Mouse (Mus musculus): ENCODE results near the gene Aph1b. TPM values are rescaled to one million over a fixed set of nuclear protein-coding genes. Genes with fewer than 3 reads are reported as not detected.

The Aph1b gene
- total and polyA plus RNA-seq, 3 experiments = 0.68 to 0.93 (median 0.91) TPM

DNA sequence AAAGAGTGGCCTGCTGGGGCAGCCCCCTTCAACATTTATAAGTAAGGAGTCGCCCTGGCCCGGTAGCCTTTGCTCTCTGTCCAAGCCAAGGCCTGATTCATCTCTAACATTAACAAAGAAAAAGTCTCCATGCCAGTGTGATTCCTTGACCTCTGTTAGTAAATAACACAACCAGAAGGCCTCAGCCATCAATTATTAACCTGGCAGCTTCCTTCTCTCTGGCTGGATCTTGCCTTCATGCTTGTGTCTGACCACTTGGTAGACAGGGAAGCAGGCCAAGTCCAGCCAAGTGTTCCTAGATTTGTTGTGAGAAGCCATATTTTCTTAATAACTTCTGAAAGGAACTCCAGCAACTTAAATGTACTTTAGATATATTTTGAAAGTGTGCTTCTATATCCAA lies 58.7 kb downstream of the Aph1b start:
- TF ChIP-seq MAX (IDR thresholded peaks at IDR 0.05; ENCODE audit: low read length) (no peak), MXI1 (IDR thresholded peaks at IDR 0.05; ENCODE audit: low read depth, low read length) (no peak)
- Histone ChIP-seq H3K4me3 (replicated peaks in 1 of 3; ENCODE audit: low read depth in 2 of 3, low read length in 2 of 3, poor library complexity in 1 of 3) (no peak overlapping the region), H3K27ac (ENCODE audit: insufficient read depth, low read depth) (no peak overlapping the region), H3K9ac (ENCODE audit: insufficient read depth, low read depth) (no peak overlapping the region), H3K36me3 (replicated peaks in 1 of 2; ENCODE audit: control insufficient read depth in 1 of 2, insufficient read depth in 1 of 2, low read length in 1 of 2) (peaks cover 0 to 67% of the 10 kb centered on the region in 2 experiments), H3K4me2 (ENCODE audit: insufficient read depth, low read depth, poor library complexity, severe bottlenecking) (no peak overlapping the region), H3K27me3 (replicated peaks) (no peaks in the 10 kb centered on the region), H3K9me3 (replicated peaks; ENCODE audit: low read length) (no peaks in the 10 kb centered on the region), H3K4me1 (ENCODE audit: control insufficient read depth in 1 of 2, insufficient read depth in 2 of 2) (peaks cover 0 to 14% of the 10 kb centered on the region in 2 experiments; a peak in 2 of 4 replicates), H3K79me2 (replicated peaks; ENCODE audit: control insufficient read depth, extremely low read depth, insufficient read depth, poor library complexity, severe bottlenecking) (no peaks in the 10 kb centered on the region)
- DNase-seq (ENCODE audit: extremely low read depth) = no peak
- in situ Hi-C loops (cut with MboI; ENCODE audit: low pct_ligation_motif_present, low pct_unique_long_range_greater_than_20kb, low sequenced_read_pairs) = no loop called here
- dilution Hi-C loops (cut with MboI; ENCODE audit: extremely low pct_ligation_motif_present, extremely low pct_unique_long_range_greater_than_20kb, low sequenced_read_pairs) = no loop called here

DNA sequence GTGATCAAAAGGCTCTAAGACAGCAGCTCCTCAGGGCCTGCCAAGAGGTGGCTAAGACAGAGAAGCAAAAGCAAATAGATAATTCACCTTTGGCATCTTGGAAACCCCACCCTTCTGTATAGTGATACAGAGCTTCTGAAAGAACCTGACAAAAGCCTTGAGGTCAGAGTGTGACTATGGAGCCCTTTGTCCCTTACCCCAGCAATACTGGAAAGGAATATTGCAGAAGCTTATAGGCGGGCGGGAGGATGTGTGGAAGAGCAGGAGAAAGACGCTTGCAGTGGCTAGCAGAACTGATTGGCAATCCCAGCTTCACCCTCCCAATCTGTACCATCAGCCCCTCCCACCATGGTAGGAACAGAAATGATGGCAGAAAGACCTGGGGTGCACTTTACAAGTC lies 59.3 kb downstream of the Aph1b start:
- H3K79me2 ChIP-seq (replicated peaks; ENCODE audit: control insufficient read depth, extremely low read depth, insufficient read depth, poor library complexity, severe bottlenecking) = no peaks in the 10 kb centered on the region
- no peaks in the 10 kb centered on the region for H3K27me3 ChIP-seq (replicated peaks)
- no peak overlapping the region for H3K27ac ChIP-seq (ENCODE audit: insufficient read depth, low read depth)
- TF ChIP-seq ZC3H11A (IDR thresholded peaks at IDR 0.05; ENCODE audit: low read depth, low read length) (no peak), E2F4 (IDR thresholded peaks at IDR 0.05; ENCODE audit: insufficient replicate concordance, low read depth, low read length) (no peak), EP300 (IDR thresholded peaks at IDR 0.05; ENCODE audit: low read length) (no peak), NELFE (IDR thresholded peaks at IDR 0.05; ENCODE audit: low read depth, low read length) (no peak), JUND (conservative IDR thresholded peaks at IDR 0.05; ENCODE audit: low read depth, low read length) (no peak), HCFC1 (IDR thresholded peaks at IDR 0.05; ENCODE audit: low read depth, low read length) (no peak), SMC3 (IDR thresholded peaks at IDR 0.05; ENCODE audit: low read depth, low read length) (no peak), ETS1 (conservative IDR thresholded peaks at IDR 0.05; ENCODE audit: low read depth, low read length) (no peak), TCF12 (IDR thresholded peaks at IDR 0.05; ENCODE audit: low read depth, low read length) (no peak), RCOR1 (conservative IDR thresholded peaks at IDR 0.05; ENCODE audit: low read depth, low read length) (no peak), MXI1 (IDR thresholded peaks at IDR 0.05; ENCODE audit: low read depth, low read length) (no peak), MAZ (IDR thresholded peaks at IDR 0.05; ENCODE audit: low read depth, low read length) (no peak), TBP (conservative IDR thresholded peaks at IDR 0.05; ENCODE audit: low read depth, low read length) (no peak), POLR2A (IDR thresholded peaks at IDR 0.05; ENCODE audit: low read depth, low read length) (no peak), USF2 (conservative IDR thresholded peaks at IDR 0.05; ENCODE audit: low read depth, low read length) (no peak), MAFK (IDR thresholded peaks at IDR 0.05; ENCODE audit: insufficient replicate concordance, low read length) (no peak), MEF2A (IDR thresholded peaks at IDR 0.05; ENCODE audit: borderline replicate concordance, low read depth, low read length) (no peak)
- in situ Hi-C loops (cut with MboI; ENCODE audit: low pct_ligation_motif_present, low pct_unique_long_range_greater_than_20kb, low sequenced_read_pairs) = no loop called here
- H3K4me1 ChIP-seq (ENCODE audit: control insufficient read depth in 1 of 2, insufficient read depth in 2 of 2) = peaks cover 0 to 12% of the 10 kb centered on the region in 2 experiments; a peak in 2 of 4 replicates
- no peak overlapping the region for H3K9ac ChIP-seq (ENCODE audit: insufficient read depth, low read depth)
- no peak overlapping the region for H3K4me3 ChIP-seq (replicated peaks in 1 of 3; ENCODE audit: low read depth in 2 of 3, low read length in 2 of 3, poor library complexity in 1 of 3)
- DNase-seq (ENCODE audit: extremely low read depth) = no peak
- dilution Hi-C loops (cut with MboI; ENCODE audit: extremely low pct_ligation_motif_present, extremely low pct_unique_long_range_greater_than_20kb, low sequenced_read_pairs) = no loop called here
- no peak overlapping the region for H3K4me2 ChIP-seq (ENCODE audit: insufficient read depth, low read depth, poor library complexity, severe bottlenecking)
- no peaks in the 10 kb centered on the region for H3K9me3 ChIP-seq (replicated peaks; ENCODE audit: low read length)
- H3K36me3 ChIP-seq (replicated peaks in 1 of 2; ENCODE audit: control insufficient read depth in 1 of 2, insufficient read depth in 1 of 2, low read length in 1 of 2) = peaks cover 0 to 70% of the 10 kb centered on the region in 2 experiments

Measured in CH12.LX (cell line).